Mouse (Mus musculus) cortical plate, adult 2 months (tissue): ENCODE measurements around the gene Sema5b.

Experiments used
- CTCF ChIP-seq: fragments of 200-500 bp; IDR thresholded peaks from 2 replicates; pipeline ENCODE4 v1.5.1; 2011; ENCODE audit warnings: mild to moderate bottlenecking, control low read depth, low read length; ENCODE audit not compliant: insufficient read depth; ENCODE audit errors: extremely low read depth
- POLR2A ChIP-seq: fragments of 200-500 bp; IDR thresholded peaks from 2 replicates; pipeline ENCODE4 v1.6.1; 2011; ENCODE audit warnings: mild to moderate bottlenecking, low read length, control low read depth; ENCODE audit not compliant: insufficient read depth; ENCODE audit errors: extremely low read depth

- TF ChIP-seq POLR2A (no peak), CTCF (no peak)
These were observed 35.2 kb upstream of the Sema5b start for GRCm38 (mm10) chr16:35505786-35506185.
